Mouse (Mus musculus) heart, postnatal 4 days (tissue): Measurements from ENCODE around the gene Serf2. TPM values are rescaled to one million over a fixed set of nuclear protein-coding genes. Genes with fewer than 3 reads are reported as not detected.

Source experiments
- DNase-seq: peaks from one replicate; pipeline ENCODE4 v3.0.0; 2021
- microRNA-seq, 2 experiments: library from miRNA; unstranded; fragments of <30 nt; microRNA quantifications; one replicate each; pipeline ENCODE4 v1.2.0; 2021 to 2022
- total RNA-seq, 2 experiments: library from RNA; stranded (reverse); gene quantifications; 2 replicates each; pipeline ENCODE4 v1.2.3; 2021

The Serf2 gene
- total RNA-seq, 2 experiments from 2014 or later: 350 to 387 TPM

DNA sequence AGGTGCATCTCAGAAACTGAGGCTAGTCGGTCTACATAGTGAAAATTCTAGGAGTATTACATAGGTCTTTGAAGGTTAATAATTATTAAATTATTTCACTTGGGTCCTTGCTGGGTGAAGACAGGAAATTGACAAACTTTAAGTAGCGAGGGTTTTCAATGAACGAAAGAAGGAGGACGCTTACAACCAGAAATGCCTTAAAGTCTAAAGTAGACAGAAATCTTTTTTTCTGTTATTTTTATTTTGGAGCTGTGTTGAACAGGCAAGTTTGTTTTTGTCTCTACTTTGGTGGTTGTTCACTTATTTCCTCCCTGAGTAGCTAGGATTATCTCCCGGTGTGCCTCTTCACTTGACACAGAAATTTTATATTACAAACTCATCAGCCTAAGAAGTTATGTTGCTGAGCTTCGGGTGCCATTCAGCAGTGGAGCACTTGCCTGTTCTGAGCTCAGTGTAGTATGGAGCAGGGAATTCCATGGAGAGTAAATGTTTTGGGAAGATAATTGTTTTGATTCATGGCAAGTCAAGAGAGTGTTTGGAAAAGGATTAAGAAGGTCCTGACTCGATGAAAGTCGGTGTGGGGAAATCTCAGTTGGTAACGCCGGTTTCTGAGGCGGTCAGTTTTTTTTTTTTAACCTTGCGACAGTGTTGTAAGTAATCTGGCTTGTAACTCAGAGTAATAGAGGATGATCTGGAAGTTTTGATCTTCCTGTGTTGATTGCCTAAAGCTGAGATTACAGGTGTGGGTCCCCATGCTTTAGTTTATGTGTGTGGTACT, 58.4 kb downstream of the Serf2 start:
- DNase-seq: no peak

Small RNA genes lying within 50 kb of the gene (microRNA-seq; reads per million reads assigned to microRNA genes)
- gene Gm22953: 0 to 0.35 reads per million in 2 experiments

Other genes with a start within 250 kb of the Serf2 start
- 10 to 100 TPM; 66.8 to 67.9 TPM for gene Trp53bp1, start 177.8 kb upstream of the Serf2 start, total RNA-seq
- 10 to 100 TPM; 16.5 to 18.2 TPM for gene Map1a, start 159.6 kb upstream of the Serf2 start, total RNA-seq
- 10 to 100 TPM; 22.4 to 22.8 TPM for gene Ppip5k1, start 93.8 kb upstream of the Serf2 start, total RNA-seq
- gene Ckmt1, start 91.5 kb upstream of the Serf2 start, total RNA-seq: 1 to 10 TPM; 1.1 to 2.9 TPM
- gene Strc, start 62.0 kb upstream of the Serf2 start, total RNA-seq: not detected
- 100 to 1,000 TPM; 200 to 203 TPM for gene Pdia3, start 35.4 kb upstream of the Serf2 start, total RNA-seq
- gene Catsper2, start 35.4 kb upstream of the Serf2 start, total RNA-seq: 1 to 10 TPM; 3.3 to 3.7 TPM
- gene Ell3, start 4.9 kb upstream of the Serf2 start, total RNA-seq: under 1 TPM in 1 of 2 experiments, not detected in 1; 0.31 TPM
- gene Hypk, start 4.1 kb downstream of the Serf2 start, total RNA-seq: 10 to 100 TPM; 23.4 to 26.1 TPM
- gene Serinc4, start 7.6 kb downstream of the Serf2 start, total RNA-seq: under 1 TPM; 0.16 to 0.19 TPM
- gene Mfap1b, start 24.9 kb downstream of the Serf2 start, total RNA-seq: 10 to 100 TPM; 21.6 to 24.5 TPM
- 10 to 100 TPM; 25.2 to 27.4 TPM for gene Mfap1a, start 57.5 kb downstream of the Serf2 start, total RNA-seq
- 10 to 100 TPM; 11.1 to 12.9 TPM for gene Wdr76, start 57.5 kb downstream of the Serf2 start, total RNA-seq